Mouse (Mus musculus) stomach, embryonic 14.5 days (tissue): ENCODE measurements around the gene Mtfmt. TPM values are rescaled to one million over a fixed set of nuclear protein-coding genes. Genes with fewer than 3 reads are reported as not detected.
A peak's percentile ranks its signal among the peaks of the same experiment; 100 is the strongest.

Experiments used
- ATAC-seq: fragments of 200-750 bp; cut with Nextera tagmentation; 2 replicates; pipeline ENCODE4 v1.8.0; 2017; ENCODE audit warnings: low read depth, moderate TSS enrichment; ENCODE audit not compliant: insufficient number of reproducible peaks, insufficient read depth, low FRiP score
- H3K27ac ChIP-seq: fragments of 300-500 bp; sonication (generic); 2 replicates; pipeline ENCODE4 v1.5.1; 2014; ENCODE audit warnings: mild to moderate bottlenecking, low read length, moderate library complexity, mixed read lengths
- H3K27me3 ChIP-seq: fragments of 300-500 bp; sonication (generic); 2 replicates; pipeline ENCODE4 v1.6.1; 2014; ENCODE audit warnings: low read length, control low read depth, mixed read lengths; ENCODE audit not compliant: control insufficient read depth, insufficient read depth
- H3K36me3 ChIP-seq: fragments of 300-500 bp; sonication (generic); 2 replicates; pipeline ENCODE4 v1.6.1; 2014; ENCODE audit warnings: mild to moderate bottlenecking, control low read depth, low read length, moderate library complexity, mixed read lengths; ENCODE audit not compliant: control insufficient read depth, insufficient read depth
- H3K4me1 ChIP-seq: fragments of 300-500 bp; sonication (generic); 2 replicates; pipeline ENCODE4 v1.6.1; 2014; ENCODE audit warnings: low read length, control low read depth, mixed read lengths; ENCODE audit not compliant: control insufficient read depth, insufficient read depth
- H3K4me2 ChIP-seq: fragments of 300-500 bp; sonication (generic); replicated peaks from 2 replicates; pipeline ENCODE4 v1.6.1; 2014; ENCODE audit warnings: low read depth, low read length, control low read depth
- H3K4me3 ChIP-seq: fragments of 300-500 bp; sonication (generic); 2 replicates; pipeline ENCODE4 v1.5.1; 2014; ENCODE audit warnings: low read depth, low read length, control low read depth
- H3K9ac ChIP-seq: fragments of 300-500 bp; sonication (generic); replicated peaks from 2 replicates; pipeline ENCODE4 v1.6.1; 2014; ENCODE audit warnings: low read depth, mild to moderate bottlenecking, control low read depth, low read length, moderate library complexity, mixed read lengths
- H3K9me3 ChIP-seq: fragments of 300-500 bp; sonication (generic); 2 replicates; pipeline ENCODE4 v1.6.1; 2016; ENCODE audit warnings: low read depth, low read length, control low read depth; ENCODE audit not compliant: control insufficient read depth
- WGBS: fragments of 180-500 bp; shearing (Covaris S2); extraction: QIAGEN DNeasy Blood & Tissue Kit; methylation state at CpG from one replicate; pipeline ENCODE4 v1.1.7; 2014; 5-methylcytosine and 5-hydroxymethylcytosine counted together
- polyA plus RNA-seq: library from polyadenylated mRNA; unstranded; fragments of >200 nt; fragmentation: Nextera tagmentation; extraction: Ambion mirVana; gene quantifications from 2 replicates; pipeline ENCODE4 v1.2.1, GENCODE M21; 2014

The Mtfmt gene
- polyA plus RNA-seq, 1 experiment from 2014 or later = 24.1 TPM

GRCm38 (mm10) chr9:65398279-65398678 is 37.3 kb upstream of the Mtfmt start, which contains the start of gene Rasl12:
TSS of gene Rasl12 (plus strand) at chr9:65398506.
- WGBS = under 1% methylated on average over 24 of the region's 24 CpGs
- Histone ChIP-seq H3K27me3 (no peaks in the 10 kb centered on the region), H3K9me3 (no peaks in the 10 kb centered on the region), H3K9ac (peak within 1 kb of the TSS; percentile 31; the same call in 1 of the 2 replicates), H3K4me1 (peaks cover 14% of the 10 kb centered on the region), H3K36me3 (no peaks in the 10 kb centered on the region), H3K27ac (no peak within 1 kb of the TSS), H3K4me3 (peak within 1 kb of the TSS; percentile 40), H3K4me2 (peak within 1 kb of the TSS; percentile 75)
- peak; percentile 74; the same call in 1 of the 2 replicates for ATAC-seq

GRCm38 (mm10) chr9:65399934-65400333 is 35.6 kb upstream of the Mtfmt start:
- Histone ChIP-seq H3K27me3 (no peaks in the 10 kb centered on the region), H3K27ac (no peak overlapping the region)

GRCm38 (mm10) chr9:65404331-65405183 is 31.0 kb upstream of the Mtfmt start:
- Histone ChIP-seq H3K9me3 (no peaks in the 10 kb centered on the region), H3K9ac (no peak overlapping the region), H3K4me3 (no peak overlapping the region), H3K4me1 (0 out of 2 replicates have a peak, but pooled peaks cover 5% of the 10 kb centered on the region), H3K4me2 (no peak overlapping the region), H3K36me3 (no peaks in the 10 kb centered on the region), H3K27me3 (no peaks in the 10 kb centered on the region), H3K27ac (no peak overlapping the region)
- ATAC-seq = no peak
- WGBS = 62% methylated on average over 15 of the region's 15 CpGs

More at GRCm38 (mm10) chr9:65399934-65400333, 35.6 kb upstream of the Mtfmt start:
- no peak overlapping the region for H3K4me2 ChIP-seq
- no peak for ATAC-seq
- no peak overlapping the region for H3K9ac ChIP-seq
- H3K4me1 ChIP-seq = peaks cover 18% of the 10 kb centered on the region
- H3K36me3 ChIP-seq = no peaks in the 10 kb centered on the region
- no peaks in the 10 kb centered on the region for H3K9me3 ChIP-seq
- 87% methylated on average over 6 of the region's 6 CpGs for WGBS
- no peak overlapping the region for H3K4me3 ChIP-seq

- no peaks in the 10 kb centered on the region for H3K27me3 ChIP-seq
- no peak overlapping the region for H3K4me2 ChIP-seq
- WGBS = 85% methylated on average over 2 of the region's 2 CpGs
- H3K4me1 ChIP-seq = 0 out of 2 replicates have a peak, but pooled peaks cover 5% of the 10 kb centered on the region
- H3K9me3 ChIP-seq = no peaks in the 10 kb centered on the region
- H3K36me3 ChIP-seq = no peaks in the 10 kb centered on the region
- no peak overlapping the region for H3K27ac ChIP-seq
- H3K9ac ChIP-seq = no peak overlapping the region
- H3K4me3 ChIP-seq = no peak overlapping the region
- ATAC-seq = no peak
These were observed 30.5 kb upstream of the Mtfmt start for GRCm38 (mm10) chr9:65405184-65405449.

- Histone ChIP-seq H3K27ac (no peak overlapping the region), H3K36me3 (no peaks in the 10 kb centered on the region), H3K27me3 (no peaks in the 10 kb centered on the region), H3K9me3 (no peaks in the 10 kb centered on the region), H3K9ac (no peak overlapping the region), H3K4me2 (no peak overlapping the region), H3K4me1 (0 out of 2 replicates have a peak, but pooled peaks cover 5% of the 10 kb centered on the region), H3K4me3 (no peak overlapping the region)
- ATAC-seq = no peak
- WGBS = 82% methylated on average over 5 of the region's 5 CpGs
These were observed 28.3 kb upstream of the Mtfmt start for GRCm38 (mm10) chr9:65407327-65407726.

- H3K27me3 ChIP-seq = no peaks in the 10 kb centered on the region
- H3K4me2 ChIP-seq = no peak overlapping the region
- no peak overlapping the region for H3K4me3 ChIP-seq
- WGBS = 76% methylated on average over 3 of the region's 3 CpGs
- 0 out of 2 replicates have a peak, but pooled peaks cover 5% of the 10 kb centered on the region for H3K4me1 ChIP-seq
- no peaks in the 10 kb centered on the region for H3K36me3 ChIP-seq
- no peak overlapping the region for H3K9ac ChIP-seq
- no peak for ATAC-seq
- no peaks in the 10 kb centered on the region for H3K9me3 ChIP-seq
- H3K27ac ChIP-seq = no peak overlapping the region
These were observed 27.7 kb upstream of the Mtfmt start for GRCm38 (mm10) chr9:65407861-65408260.

- no peaks in the 10 kb centered on the region for H3K9me3 ChIP-seq
- 0 out of 2 replicates have a peak, but pooled peaks cover 5% of the 10 kb centered on the region for H3K4me1 ChIP-seq
- H3K36me3 ChIP-seq = no peaks in the 10 kb centered on the region
- no peaks in the 10 kb centered on the region for H3K27me3 ChIP-seq
- no peak overlapping the region for H3K4me2 ChIP-seq
- WGBS = 67% methylated on average over 5 of the region's 5 CpGs
- H3K9ac ChIP-seq = no peak overlapping the region
- no peak for ATAC-seq
- no peak overlapping the region for H3K4me3 ChIP-seq
- H3K27ac ChIP-seq = no peak overlapping the region
These were observed 26.7 kb upstream of the Mtfmt start for GRCm38 (mm10) chr9:65408871-65409295.

GRCm38 (mm10) chr9:65410378-65410777 is 25.2 kb upstream of the Mtfmt start:
- no peak overlapping the region for H3K4me3 ChIP-seq
- 90% methylated on average over 8 of the region's 8 CpGs for WGBS
- H3K4me1 ChIP-seq = no peaks in the 10 kb centered on the region
- no peak overlapping the region for H3K27ac ChIP-seq
- no peaks in the 10 kb centered on the region for H3K36me3 ChIP-seq
- no peak overlapping the region for H3K4me2 ChIP-seq
- no peaks in the 10 kb centered on the region for H3K9me3 ChIP-seq
- no peak for ATAC-seq
- no peak overlapping the region for H3K9ac ChIP-seq
- no peaks in the 10 kb centered on the region for H3K27me3 ChIP-seq
